Mouse (Mus musculus): ENCODE results near the gene Prpf6. TPM values are rescaled to one million over a fixed set of nuclear protein-coding genes. Genes with fewer than 3 reads are reported as not detected.

Gene Prpf6
- total RNA-seq, 1 experiment = 67.8 TPM

- TF ChIP-seq ZC3H11A (IDR thresholded peaks at IDR 0.05; ENCODE audit: borderline replicate concordance, low read depth, low read length) = no peak
- no peak for TF ChIP-seq CHD2 (IDR thresholded peaks at IDR 0.05; ENCODE audit: low read depth, low read length)
- no peak for TF ChIP-seq HCFC1 (IDR thresholded peaks at IDR 0.05; ENCODE audit: borderline replicate concordance, insufficient read depth, low read length)
- no peak for TF ChIP-seq ZNF384 (IDR thresholded peaks at IDR 0.05; ENCODE audit: low read depth, low read length)
- no peak for TF ChIP-seq MAFK (IDR thresholded peaks at IDR 0.05; ENCODE audit: insufficient read depth, low read depth, low read length)
- H3K36me3 ChIP-seq (ENCODE audit: control insufficient read depth, insufficient read depth, low read length, poor library complexity, severe bottlenecking) = peaks cover 16% of the 10 kb centered on the region
- H3K27ac ChIP-seq (ENCODE audit: insufficient read depth, low read depth, low read length, poor library complexity, severe bottlenecking) = no peak overlapping the region
- H3K9me3 ChIP-seq (ENCODE audit: control insufficient read depth, insufficient read depth, low read depth, low read length) = no peaks in the 10 kb centered on the region
- in situ Hi-C loops (cut with MboI; ENCODE audit: low sequenced_read_pairs in 2 of 2, unreplicated experiment in 2 of 2) = no loop called here
- H3K4me1 ChIP-seq (ENCODE audit: control insufficient read depth in 2 of 2, insufficient read depth in 2 of 2, low read length in 2 of 2, poor library complexity in 1 of 2) = peaks cover 5 to 10% of the 10 kb centered on the region in 2 experiments; a peak in 1 of 4 replicates
- no peak for DNase-seq (ENCODE audit: low read depth, low spot score)
- H3K4me3 ChIP-seq (ENCODE audit: insufficient read depth in 1 of 2, low read depth in 1 of 2, low read length in 2 of 2, poor library complexity in 1 of 2, severe bottlenecking in 1 of 2) = no peak overlapping the region
- no peak overlapping the region for H3K9ac ChIP-seq (ENCODE audit: insufficient read depth, low read depth, low read length, poor library complexity, severe bottlenecking)
Measured at GRCm38 (mm10) chr2:181593937-181594336, 2.3 kb downstream of the Prpf6 start.

- in situ Hi-C loops (cut with MboI; ENCODE audit: low sequenced_read_pairs in 2 of 2, unreplicated experiment in 2 of 2) = no loop called here
- no peak overlapping the region for H3K27ac ChIP-seq (ENCODE audit: insufficient read depth, low read depth, low read length, poor library complexity, severe bottlenecking)
- no peak overlapping the region for H3K9ac ChIP-seq (ENCODE audit: insufficient read depth, low read depth, low read length, poor library complexity, severe bottlenecking)
- H3K4me3 ChIP-seq (ENCODE audit: insufficient read depth in 1 of 2, low read depth in 1 of 2, low read length in 2 of 2, poor library complexity in 1 of 2, severe bottlenecking in 1 of 2) = no peak overlapping the region
- peaks cover 5 to 10% of the 10 kb centered on the region in 2 experiments; a peak in 1 of 4 replicates for H3K4me1 ChIP-seq (ENCODE audit: control insufficient read depth in 2 of 2, insufficient read depth in 2 of 2, low read length in 2 of 2, poor library complexity in 1 of 2)
- H3K36me3 ChIP-seq (ENCODE audit: control insufficient read depth, insufficient read depth, low read length, poor library complexity, severe bottlenecking) = peaks cover 5% of the 10 kb centered on the region; the same call in 1 of the 2 replicates
- H3K9me3 ChIP-seq (ENCODE audit: control insufficient read depth, insufficient read depth, low read depth, low read length) = no peaks in the 10 kb centered on the region
- DNase-seq (ENCODE audit: low read depth, low spot score) = no peak
- TF ChIP-seq ZNF384 (IDR thresholded peaks at IDR 0.05; ENCODE audit: low read depth, low read length) (peak; percentile 39), HCFC1 (IDR thresholded peaks at IDR 0.05; ENCODE audit: borderline replicate concordance, insufficient read depth, low read length) (no peak), ZC3H11A (IDR thresholded peaks at IDR 0.05; ENCODE audit: borderline replicate concordance, low read depth, low read length) (0 out of 2 replicates have a peak, but pooled peaks have one; percentile 3), MAFK (IDR thresholded peaks at IDR 0.05; ENCODE audit: insufficient read depth, low read depth, low read length) (no peak)
Measured at GRCm38 (mm10) chr2:181594946-181595696, 3.5 kb downstream of the Prpf6 start.

GRCm38 (mm10) chr2:181596221-181596960, 4.7 kb downstream of the Prpf6 start:
- Histone ChIP-seq H3K27ac (ENCODE audit: insufficient read depth, low read depth, low read length, poor library complexity, severe bottlenecking) (no peak overlapping the region), H3K9me3 (ENCODE audit: control insufficient read depth, insufficient read depth, low read depth, low read length) (no peaks in the 10 kb centered on the region), H3K36me3 (ENCODE audit: control insufficient read depth, insufficient read depth, low read length, poor library complexity, severe bottlenecking) (no peaks in the 10 kb centered on the region), H3K9ac (ENCODE audit: insufficient read depth, low read depth, low read length, poor library complexity, severe bottlenecking) (no peak overlapping the region), H3K4me1 (ENCODE audit: control insufficient read depth in 2 of 2, insufficient read depth in 2 of 2, low read length in 2 of 2, poor library complexity in 1 of 2) (peaks cover 4 to 8% of the 10 kb centered on the region in 2 experiments; a peak in 2 of 4 replicates), H3K4me3 (ENCODE audit: insufficient read depth in 1 of 2, low read depth in 1 of 2, low read length in 2 of 2, poor library complexity in 1 of 2, severe bottlenecking in 1 of 2) (no peak overlapping the region)
- TF ChIP-seq ZC3H11A (IDR thresholded peaks at IDR 0.05; ENCODE audit: borderline replicate concordance, low read depth, low read length) (no peak), MAFK (IDR thresholded peaks at IDR 0.05; ENCODE audit: insufficient read depth, low read depth, low read length) (no peak), ZNF384 (IDR thresholded peaks at IDR 0.05; ENCODE audit: low read depth, low read length) (no peak), CHD2 (IDR thresholded peaks at IDR 0.05; ENCODE audit: low read depth, low read length) (no peak), HCFC1 (IDR thresholded peaks at IDR 0.05; ENCODE audit: borderline replicate concordance, insufficient read depth, low read length) (no peak)
- DNase-seq (ENCODE audit: low read depth, low spot score) = no peak
- in situ Hi-C loops (cut with MboI; ENCODE audit: low sequenced_read_pairs in 2 of 2, unreplicated experiment in 2 of 2) = no loop called here

- Histone ChIP-seq H3K9ac (ENCODE audit: insufficient read depth, low read depth, low read length, poor library complexity, severe bottlenecking) (no peak overlapping the region), H3K4me3 (ENCODE audit: insufficient read depth in 1 of 2, low read depth in 1 of 2, low read length in 2 of 2, poor library complexity in 1 of 2, severe bottlenecking in 1 of 2) (no peak overlapping the region), H3K36me3 (ENCODE audit: control insufficient read depth, insufficient read depth, low read length, poor library complexity, severe bottlenecking) (no peaks in the 10 kb centered on the region), H3K27ac (ENCODE audit: insufficient read depth, low read depth, low read length, poor library complexity, severe bottlenecking) (no peak overlapping the region), H3K4me1 (ENCODE audit: control insufficient read depth in 2 of 2, insufficient read depth in 2 of 2, low read length in 2 of 2, poor library complexity in 1 of 2) (peaks cover 4 to 6% of the 10 kb centered on the region in 2 experiments; a peak in 2 of 4 replicates), H3K9me3 (ENCODE audit: control insufficient read depth, insufficient read depth, low read depth, low read length) (no peaks in the 10 kb centered on the region)
- peak; percentile 95 for TF ChIP-seq ZNF384 (IDR thresholded peaks at IDR 0.05; ENCODE audit: low read depth, low read length)
- TF ChIP-seq CHD2 (IDR thresholded peaks at IDR 0.05; ENCODE audit: low read depth, low read length) = no peak
- in situ Hi-C loops (cut with MboI; ENCODE audit: low sequenced_read_pairs in 2 of 2, unreplicated experiment in 2 of 2) = no loop called here
- no peak for DNase-seq (ENCODE audit: low read depth, low spot score)
Measured at GRCm38 (mm10) chr2:181597378-181598061, 5.9 kb downstream of the Prpf6 start.
